ENCODE assay signal across 24 mouse cellular contexts in genomic region chr5:125195142-125195541, GRCm38 (mm10). TPM values are rescaled to one million over a fixed set of nuclear protein-coding genes. Genes with fewer than 3 reads are reported as not detected.
A peak's percentile ranks its signal among the peaks of the same experiment; 100 is the strongest.
DNase-seq lines count a peak whose midpoint lies in the region; ATAC-seq and TF ChIP-seq lines count a peak whose summit lies in the region.
"Had no signal": no experiment of that assay in that cellular context is flagged by ENCODE, and none has a peak within 500 bp of the region (broad histone marks: within the 10 kb centered on the region; RNA-seq: fewer than 3 reads in every experiment).

No protein-coding gene starts in this region.

- peaks cover 6% of the 10 kb centered on the region for H3K4me1 ChIP-seq in forebrain, embryonic 14.5 days (ENCODE audit: control insufficient read depth, insufficient read depth, low read length)
- no peaks in the 10 kb centered on the region for H3K4me1 ChIP-seq in forebrain, postnatal 0 days (ENCODE audit: insufficient read depth)
- no peaks in the 10 kb centered on the region for H3K4me1 ChIP-seq in midbrain, postnatal 0 days (ENCODE audit: insufficient read depth, low read length)
- H3K4me1 ChIP-seq in midbrain, embryonic 16.5 days (ENCODE audit: control insufficient read depth, insufficient read depth, low read length) = no peaks in the 10 kb centered on the region; the same call in 1 of the 2 replicates
- peaks cover 8 to 10% of the 10 kb centered on the region in 2 experiments; a peak in 3 of 4 replicates for H3K4me1 ChIP-seq in ES-E14 (ENCODE audit: control insufficient read depth in 2 of 2, insufficient read depth in 2 of 2, low read length in 2 of 2, poor library complexity in 1 of 2)
- peaks cover 17% of the 10 kb centered on the region for H3K4me1 ChIP-seq in intestine, embryonic 15.5 days (replicated peaks)
- H3K4me1 ChIP-seq: liver, embryonic 13.5 days had no signal

- 46% methylated on average over 3 of the region's 3 CpGs for WGBS in forebrain, embryonic 14.5 days
- WGBS in forebrain, postnatal 0 days = 45% methylated on average over 3 of the region's 3 CpGs
- 59% methylated on average over 3 of the region's 3 CpGs for WGBS in midbrain, postnatal 0 days
- WGBS in midbrain, embryonic 16.5 days = 56% methylated on average over 3 of the region's 3 CpGs
- WGBS in intestine, embryonic 15.5 days = 55% methylated on average over 3 of the region's 3 CpGs

- H3K36me3 ChIP-seq in forebrain, embryonic 14.5 days (ENCODE audit: control insufficient read depth, insufficient read depth, low read length) = no peaks in the 10 kb centered on the region
- no peaks in the 10 kb centered on the region for H3K36me3 ChIP-seq in forebrain, postnatal 0 days (ENCODE audit: insufficient read depth)
- H3K36me3 ChIP-seq in midbrain, postnatal 0 days (ENCODE audit: insufficient read depth, low read length) = no peaks in the 10 kb centered on the region
- no peaks in the 10 kb centered on the region for H3K36me3 ChIP-seq in midbrain, embryonic 16.5 days (ENCODE audit: control insufficient read depth, insufficient read depth, low read length)
- H3K36me3 ChIP-seq in ES-E14 (ENCODE audit: control insufficient read depth, insufficient read depth, low read length, poor library complexity, severe bottlenecking) = no peaks in the 10 kb centered on the region
- H3K36me3 ChIP-seq in intestine, embryonic 15.5 days = no peaks in the 10 kb centered on the region
- H3K36me3 ChIP-seq: embryonic facial prominence, embryonic 12.5 days; forebrain, embryonic 15.5 days; hindbrain, embryonic 13.5 days; liver, embryonic 13.5 days had no signal

- DNase-seq in forebrain, embryonic 14.5 days (ENCODE audit: low spot score) = peak; percentile 60
- DNase-seq in forebrain, postnatal 0 days = no peak
- DNase-seq in midbrain, postnatal 0 days (ENCODE audit: low spot score) = peak; percentile 54
- DNase-seq in ES-E14 (ENCODE audit: low read depth, low spot score) = no peak
- no peak for DNase-seq in thymus, postnatal 0 days (ENCODE audit: low spot score)
- DNase-seq: adrenal gland, postnatal 14 days; B cell, adult 2 months; cerebellum, adult 8-10 months; gastrocnemius, postnatal 14 days; heart, adult 11 months; kidney, adult 9 months; kidney, postnatal 36 days; liver, embryonic 13.5 days; lung, adult 2 months; lung, postnatal 14 days; thymus, adult 18-20 months had no signal

- H3K27me3 ChIP-seq in forebrain, embryonic 14.5 days (replicated peaks; ENCODE audit: control insufficient read depth, insufficient read depth, low read length) = no peaks in the 10 kb centered on the region
- no peaks in the 10 kb centered on the region for H3K27me3 ChIP-seq in forebrain, postnatal 0 days (ENCODE audit: insufficient read depth, low read length)
- H3K27me3 ChIP-seq in midbrain, postnatal 0 days (ENCODE audit: insufficient read depth, low read length) = no peaks in the 10 kb centered on the region
- no peaks in the 10 kb centered on the region for H3K27me3 ChIP-seq in midbrain, embryonic 16.5 days (ENCODE audit: control insufficient read depth, insufficient read depth, low read depth, low read length)
- no peaks in the 10 kb centered on the region for H3K27me3 ChIP-seq in intestine, embryonic 15.5 days (replicated peaks)
- H3K27me3 ChIP-seq: embryonic facial prominence, embryonic 12.5 days; forebrain, embryonic 15.5 days had no signal

- H3K27ac ChIP-seq in forebrain, embryonic 14.5 days (ENCODE audit: low read depth, low read length) = no peak overlapping the region
- H3K27ac ChIP-seq in forebrain, postnatal 0 days (ENCODE audit: low read depth, low read length) = no peak overlapping the region
- H3K27ac ChIP-seq in midbrain, postnatal 0 days (ENCODE audit: low read depth, low read length) = no peak overlapping the region
- H3K27ac ChIP-seq in midbrain, embryonic 16.5 days (ENCODE audit: low read length) = no peak overlapping the region
- no peak overlapping the region for H3K27ac ChIP-seq in ES-E14 (ENCODE audit: insufficient read depth, low read depth, low read length, poor library complexity, severe bottlenecking)
- H3K27ac ChIP-seq in intestine, embryonic 15.5 days = no peak overlapping the region; the same call in 1 of the 2 replicates
- H3K27ac ChIP-seq: embryonic facial prominence, embryonic 12.5 days; hindbrain, embryonic 13.5 days; liver, embryonic 13.5 days had no signal

- no peaks in the 10 kb centered on the region for H3K9me3 ChIP-seq in forebrain, embryonic 14.5 days (replicated peaks; ENCODE audit: control insufficient read depth, low read length)
- no peaks in the 10 kb centered on the region for H3K9me3 ChIP-seq in forebrain, postnatal 0 days (ENCODE audit: low read length)
- H3K9me3 ChIP-seq in midbrain, postnatal 0 days (ENCODE audit: low read length) = no peaks in the 10 kb centered on the region
- H3K9me3 ChIP-seq in midbrain, embryonic 16.5 days (replicated peaks; ENCODE audit: control insufficient read depth, low read length, poor library complexity, severe bottlenecking) = no peaks in the 10 kb centered on the region
- no peaks in the 10 kb centered on the region for H3K9me3 ChIP-seq in ES-E14 (ENCODE audit: control insufficient read depth, insufficient read depth, low read depth, low read length)
- H3K9me3 ChIP-seq in intestine, embryonic 15.5 days = no peaks in the 10 kb centered on the region
- H3K9me3 ChIP-seq: embryonic facial prominence, embryonic 12.5 days; forebrain, embryonic 15.5 days; hindbrain, embryonic 13.5 days; liver, embryonic 13.5 days had no signal

- no peak overlapping the region for H3K4me3 ChIP-seq in forebrain, embryonic 14.5 days (ENCODE audit: low read depth, low read length)
- H3K4me3 ChIP-seq in forebrain, postnatal 0 days (ENCODE audit: low read depth, low read length) = no peak overlapping the region
- no peak overlapping the region for H3K4me3 ChIP-seq in midbrain, postnatal 0 days (ENCODE audit: low read depth, low read length)
- H3K4me3 ChIP-seq in midbrain, embryonic 16.5 days (ENCODE audit: low read depth, low read length) = no peak overlapping the region
- H3K4me3 ChIP-seq in ES-E14 (ENCODE audit: insufficient read depth in 1 of 2, low read depth in 1 of 2, low read length in 2 of 2, poor library complexity in 1 of 2, severe bottlenecking in 1 of 2) = no peak overlapping the region
- no peak overlapping the region for H3K4me3 ChIP-seq in intestine, embryonic 15.5 days (replicated peaks)
- H3K4me3 ChIP-seq: embryonic facial prominence, embryonic 12.5 days; forebrain, embryonic 15.5 days; hindbrain, embryonic 13.5 days; liver, embryonic 13.5 days had no signal

- TF ChIP-seq CTCF in forebrain, postnatal 0 days (IDR thresholded peaks at IDR 0.05; ENCODE audit: low read depth) = no peak
- TF ChIP-seq CTCF in midbrain, postnatal 0 days (IDR thresholded peaks at IDR 0.05) = no peak

- H3K4me2 ChIP-seq in forebrain, embryonic 14.5 days (ENCODE audit: low read length) = no peak overlapping the region
- no peak overlapping the region for H3K4me2 ChIP-seq in forebrain, postnatal 0 days (ENCODE audit: low read depth)
- no peak overlapping the region for H3K4me2 ChIP-seq in midbrain, postnatal 0 days (ENCODE audit: low read depth, low read length, poor library complexity, severe bottlenecking)
- no peak overlapping the region for H3K4me2 ChIP-seq in midbrain, embryonic 16.5 days (ENCODE audit: low read length)
- H3K4me2 ChIP-seq in intestine, embryonic 15.5 days (replicated peaks) = no peak overlapping the region
- H3K4me2 ChIP-seq: embryonic facial prominence, embryonic 12.5 days; forebrain, embryonic 15.5 days; heart, embryonic 11.5 days; hindbrain, embryonic 13.5 days; liver, embryonic 13.5 days; midbrain, embryonic 11.5 days had no signal

- in situ Hi-C loops in ES-E14 (cut with MboI; ENCODE audit: low sequenced_read_pairs in 2 of 2, unreplicated experiment in 2 of 2) = no loop called here

- ATAC-seq in forebrain, embryonic 14.5 days = peak; percentile 50; the same call in 1 of the 2 replicates
- no peak for ATAC-seq in forebrain, postnatal 0 days
- ATAC-seq in midbrain, postnatal 0 days (ENCODE audit: low FRiP score) = no peak
- ATAC-seq in midbrain, embryonic 16.5 days = no peak
- ATAC-seq in intestine, embryonic 15.5 days = no peak
- ATAC-seq: forebrain, embryonic 15.5 days; inflammation-experienced regulatory T-cells, adult 6 months had no signal

- no peak overlapping the region for H3K9ac ChIP-seq in forebrain, embryonic 14.5 days (ENCODE audit: low read length)
- H3K9ac ChIP-seq in forebrain, postnatal 0 days = no peak overlapping the region
- H3K9ac ChIP-seq in midbrain, postnatal 0 days (replicated peaks; ENCODE audit: low read length, poor library complexity, severe bottlenecking) = no peak overlapping the region
- H3K9ac ChIP-seq in midbrain, embryonic 16.5 days (ENCODE audit: low read depth, low read length) = no peak overlapping the region
- no peak overlapping the region for H3K9ac ChIP-seq in ES-E14 (ENCODE audit: insufficient read depth, low read depth, low read length, poor library complexity, severe bottlenecking)
- no peak overlapping the region for H3K9ac ChIP-seq in intestine, embryonic 15.5 days
- H3K9ac ChIP-seq: embryonic facial prominence, embryonic 12.5 days; forebrain, embryonic 15.5 days; hindbrain, embryonic 13.5 days; liver, embryonic 13.5 days had no signal

TF ChIP-seq in ES-E14, 5 proteins besides CTCF, POLR2A, EP300 and RAD21:
- 0 out of 2 replicates have a peak, but pooled peaks have one; percentile 17 for TF ChIP-seq CHD2 (IDR thresholded peaks at IDR 0.05; ENCODE audit: low read depth, low read length)
- peak; percentile 72 for TF ChIP-seq ZNF384 (IDR thresholded peaks at IDR 0.05; ENCODE audit: low read depth, low read length)
- no peak for TF ChIP-seq HCFC1 (IDR thresholded peaks at IDR 0.05; ENCODE audit: borderline replicate concordance, insufficient read depth, low read length)

RNA-seq across cellular contexts. Expression of gene Ncor2, which starts 16.1 kb away (rescaled TPM):
- polyA plus RNA-seq in forebrain, embryonic 14.5 days (2014; fragmentation: Nextera tagmentation; extraction: Ambion mirVana) = 15.1 and 22.3 TPM in 2 replicates
- 12.7 and 13.4 TPM in 2 replicates for total RNA-seq in forebrain, postnatal 0 days (2014; rRNA removed)
- 11.6 and 16.8 TPM in 2 replicates for polyA plus RNA-seq in forebrain, postnatal 0 days (2015; fragmentation: Nextera tagmentation; extraction: Ambion mirVana)
- total RNA-seq in midbrain, postnatal 0 days (2014; rRNA removed) = 22.8 and 37.8 TPM in 2 replicates
- polyA plus RNA-seq in midbrain, postnatal 0 days (2015; fragmentation: Nextera tagmentation; extraction: Ambion mirVana) = 15.5 and 17.8 TPM in 2 replicates
- polyA plus RNA-seq in midbrain, embryonic 16.5 days (2015; fragmentation: Nextera tagmentation; extraction: Ambion mirVana) = 19.9 and 22.9 TPM in 2 replicates
- total RNA-seq in ES-E14 (2012; rRNA removed) = 19.8 and 19.9 TPM in 2 replicates
- polyA plus RNA-seq in thymus, postnatal 0 days (2015; fragmentation: Nextera tagmentation; extraction: Ambion mirVana) = 14.3 and 19.8 TPM in 2 replicates
- 19.9 and 20.0 TPM in 2 replicates for polyA plus RNA-seq in intestine, embryonic 15.5 days (2015; fragmentation: Nextera tagmentation; extraction: Ambion mirVana)

Comparison
In these comparisons a context has a peak if more than half of its experiments do, and no peak if none do; other contexts are left out.
1. DNase-seq: peak in forebrain, embryonic 14.5 days (single experiment) and midbrain, postnatal 0 days (single experiment); none in forebrain, postnatal 0 days (single experiment), ES-E14 (single experiment) and thymus, postnatal 0 days (single experiment).